Mouse (Mus musculus) liver, adult (tissue): Measurements from ENCODE around the gene Ksr2.

Experiments
- GATA4 ChIP-seq: IDR thresholded peaks from 2 replicates; pipeline ENCODE4 v1.6.1; 2014; ENCODE audit warnings: mild to moderate bottlenecking, low read length; ENCODE audit not compliant: insufficient replicate concordance

The Ksr2 gene

GRCm38 (mm10) chr5:117711636-117712035 lies 297.8 kb downstream of the Ksr2 start:
- no peak for TF ChIP-seq GATA4

- TF ChIP-seq GATA4: no peak
Measured at GRCm38 (mm10) chr5:117712207-117712606, 298.4 kb downstream of the Ksr2 start.

- no peak for TF ChIP-seq GATA4
Measured at GRCm38 (mm10) chr5:117717120-117717519, 303.3 kb downstream of the Ksr2 start.

- TF ChIP-seq GATA4: no peak
Measured at GRCm38 (mm10) chr5:117723316-117723715, 309.5 kb downstream of the Ksr2 start.

- TF ChIP-seq GATA4: no peak
Measured at GRCm38 (mm10) chr5:117726548-117726947, 312.7 kb downstream of the Ksr2 start.

- TF ChIP-seq GATA4: no peak
Measured at GRCm38 (mm10) chr5:117727138-117727537, 313.3 kb downstream of the Ksr2 start.

GRCm38 (mm10) chr5:117731311-117731710 lies 317.5 kb downstream of the Ksr2 start:
- TF ChIP-seq GATA4: no peak

- TF ChIP-seq GATA4: no peak
Measured at GRCm38 (mm10) chr5:117744654-117745178, 330.9 kb downstream of the Ksr2 start.

GRCm38 (mm10) chr5:117749353-117749752 lies 335.6 kb downstream of the Ksr2 start:
- TF ChIP-seq GATA4: no peak

GRCm38 (mm10) chr5:117757696-117758482 lies 344.1 kb downstream of the Ksr2 start:
- no peak for TF ChIP-seq GATA4

- no peak for TF ChIP-seq GATA4
Measured at GRCm38 (mm10) chr5:117761181-117761832, 347.5 kb downstream of the Ksr2 start.

GRCm38 (mm10) chr5:117764496-117764895 lies 350.7 kb downstream of the Ksr2 start:
- TF ChIP-seq GATA4: no peak

- TF ChIP-seq GATA4: no peak
Measured at GRCm38 (mm10) chr5:117779175-117779574, 365.4 kb downstream of the Ksr2 start.

- TF ChIP-seq GATA4: no peak
Measured at GRCm38 (mm10) chr5:117780681-117781080, 366.9 kb downstream of the Ksr2 start, which contains the start of gene Nos1. TSS of gene Nos1 (plus strand) at chr5:117781032.

- TF ChIP-seq GATA4: no peak
Measured at GRCm38 (mm10) chr5:117781178-117781577, 367.4 kb downstream of the Ksr2 start.

- no peak for TF ChIP-seq GATA4
Measured at GRCm38 (mm10) chr5:117790071-117790470, 376.3 kb downstream of the Ksr2 start.
